Mouse (Mus musculus): ENCODE data around the gene Cep63.

GRCm38 (mm10) chr9:102641531-102641930 lies 15.2 kb upstream of the Cep63 start:
- no peak for TF ChIP-seq POLR2A (IDR thresholded peaks at IDR 0.05; ENCODE audit: borderline replicate concordance, control insufficient read depth, low read depth, low read length)
- no peak for TF ChIP-seq CTCF (IDR thresholded peaks at IDR 0.05; ENCODE audit: control insufficient read depth, insufficient read depth, low read length)
